ENCODE assay signal across 17 mouse cellular contexts in the genomic region with DNA sequence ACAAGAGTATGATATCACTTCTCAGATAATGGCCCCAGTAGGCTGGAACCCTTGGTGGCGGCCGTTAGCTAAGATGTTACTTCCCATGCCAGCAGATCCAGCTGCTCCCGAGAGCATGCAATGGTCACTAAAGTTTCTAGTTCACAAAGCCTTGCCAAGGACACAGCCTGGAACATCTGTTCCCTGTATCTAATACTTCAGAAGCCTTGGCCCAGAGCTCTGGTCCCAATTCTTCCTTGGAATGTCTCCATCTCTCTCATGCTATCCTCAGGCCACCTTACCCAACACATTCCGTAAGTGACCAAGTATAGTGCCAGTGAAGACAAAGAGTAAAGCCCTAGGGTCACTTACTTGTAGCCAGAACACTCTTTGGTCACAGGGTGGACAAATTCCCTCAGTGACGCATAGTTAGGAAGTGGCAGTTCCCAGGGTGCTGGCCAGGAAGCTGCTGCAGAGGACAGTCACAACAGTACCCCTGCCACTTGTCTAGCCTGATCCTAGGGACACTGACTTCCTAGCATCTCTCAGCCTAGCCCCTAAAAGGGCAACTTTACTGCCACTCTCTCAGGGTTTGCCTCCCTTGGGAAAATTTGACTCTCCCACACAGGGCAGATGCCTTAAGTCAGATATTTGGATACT.
DNase-seq lines count a peak whose midpoint lies in the region; ATAC-seq and TF ChIP-seq lines count a peak whose summit lies in the region.
"Had no signal": no experiment of that assay in that cellular context is flagged by ENCODE, and none has a peak within 500 bp of the region (broad histone marks: within the 10 kb centered on the region; RNA-seq: fewer than 3 reads in every experiment).

No protein-coding gene starts in this region.

- TF ChIP-seq POLR2A in heart, adult 2 months (IDR thresholded peaks at IDR 0.05; ENCODE audit: insufficient read depth, low read depth, low read length), result no peak

- peak; percentile 41; the same call in 1 of the 2 replicates for TF ChIP-seq EP300 in heart, adult 2 months (IDR thresholded peaks at IDR 0.05; ENCODE audit: insufficient read depth, low read depth, low read length)

- peak; percentile 46 to 65 for DNase-seq in heart, adult 2 months
- DNase-seq in urinary bladder, postnatal 14 days (ENCODE audit: low spot score), result peak; percentile 26
- no peak for DNase-seq in urinary bladder, postnatal 25 days (ENCODE audit: low spot score)
- no peak for DNase-seq in yolk sac, embryonic 10.5 days (ENCODE audit: low spot score)
- DNase-seq in retina, embryonic 14.5 days (ENCODE audit: low spot score), result no peak
- DNase-seq in layer of hippocampus, adult 11-12 months (ENCODE audit: low spot score), result no peak
- DNase-seq: adrenal gland, postnatal 25 days; cerebellum, postnatal 25 days; forebrain, postnatal 0 days had no signal

- H3K27me3 ChIP-seq in heart, adult 2 months (ENCODE audit: control insufficient read depth, insufficient read depth, low read length), result no peaks in the 10 kb centered on the region
- no peaks in the 10 kb centered on the region for H3K27me3 ChIP-seq in heart, embryonic 12.5 days (replicated peaks)
- H3K27me3 ChIP-seq in lung, embryonic 15.5 days, result no peaks in the 10 kb centered on the region
- H3K27me3 ChIP-seq: embryonic facial prominence, embryonic 15.5 days; heart, embryonic 15.5 days had no signal

- WGBS in heart, adult 2 months, result 49% methylated on average over 5 of the region's 5 CpGs
- 84% methylated on average over 5 of the region's 5 CpGs for WGBS in heart, embryonic 12.5 days
- WGBS in lung, embryonic 15.5 days, result 53% methylated on average over 5 of the region's 5 CpGs

- intact Hi-C loops in heart, adult 2 months (cut with DNase I), result no loop called here

- H3K4me2 ChIP-seq in heart, embryonic 12.5 days, result no peak overlapping the region
- H3K4me2 ChIP-seq in lung, embryonic 15.5 days, result no peak overlapping the region
- H3K4me2 ChIP-seq: embryonic facial prominence, embryonic 15.5 days; heart, embryonic 15.5 days; liver, embryonic 11.5 days had no signal

- ATAC-seq in heart, embryonic 12.5 days (ENCODE audit: insufficient number of reproducible peaks, low FRiP score), result no peak
- ATAC-seq in lung, embryonic 15.5 days (ENCODE audit: borderline replicate concordance, extremely low read depth, low FRiP score, low TSS enrichment), result peak; percentile 88
- ATAC-seq: forebrain, postnatal 0 days; inflammation-experienced regulatory T-cells, adult 6 months had no signal

- H3K4me3 ChIP-seq in heart, adult 2 months, result no peak overlapping the region
- no peak overlapping the region for H3K4me3 ChIP-seq in heart, embryonic 12.5 days
- H3K4me3 ChIP-seq in lung, embryonic 15.5 days, result no peak overlapping the region
- H3K4me3 ChIP-seq: embryonic facial prominence, embryonic 15.5 days; heart, embryonic 15.5 days; myocyte had no signal

- no peak overlapping the region for H3K9ac ChIP-seq in heart, adult 2 months (ENCODE audit: low read depth, low read length)
- no peak overlapping the region for H3K9ac ChIP-seq in heart, embryonic 12.5 days
- H3K9ac ChIP-seq in lung, embryonic 15.5 days, result no peak overlapping the region
- H3K9ac ChIP-seq: embryonic facial prominence, embryonic 15.5 days; forebrain, postnatal 0 days; heart, embryonic 15.5 days had no signal

- H3K36me3 ChIP-seq in heart, adult 2 months (ENCODE audit: control insufficient read depth, insufficient read depth, low read length), result no peaks in the 10 kb centered on the region
- H3K36me3 ChIP-seq in heart, embryonic 12.5 days, result no peaks in the 10 kb centered on the region
- H3K36me3 ChIP-seq in lung, embryonic 15.5 days, result no peaks in the 10 kb centered on the region
- H3K36me3 ChIP-seq: embryonic facial prominence, embryonic 15.5 days; heart, embryonic 15.5 days had no signal

- TF ChIP-seq CTCF in heart, adult 2 months (IDR thresholded peaks at IDR 0.05), result no peak

- H3K79me2 ChIP-seq in heart, adult 2 months (replicated peaks; ENCODE audit: control insufficient read depth, insufficient read depth, low read length), result no peaks in the 10 kb centered on the region

- H3K9me3 ChIP-seq in heart, embryonic 12.5 days (replicated peaks), result no peaks in the 10 kb centered on the region
- no peaks in the 10 kb centered on the region for H3K9me3 ChIP-seq in lung, embryonic 15.5 days
- H3K9me3 ChIP-seq: embryonic facial prominence, embryonic 15.5 days; heart, embryonic 15.5 days had no signal

- no peak overlapping the region for H3K27ac ChIP-seq in heart, adult 2 months
- no peak overlapping the region for H3K27ac ChIP-seq in heart, embryonic 12.5 days (ENCODE audit: poor library complexity, severe bottlenecking)
- H3K27ac ChIP-seq in lung, embryonic 15.5 days, result peak overlapping the region; percentile 69
- H3K27ac ChIP-seq: embryonic facial prominence, embryonic 15.5 days; heart, embryonic 15.5 days; kidney, postnatal 0 days had no signal

- peaks cover 8% of the 10 kb centered on the region for H3K4me1 ChIP-seq in heart, adult 2 months (ENCODE audit: control insufficient read depth, insufficient read depth, low read length)
- peaks cover 18% of the 10 kb centered on the region for H3K4me1 ChIP-seq in heart, embryonic 12.5 days (replicated peaks)
- H3K4me1 ChIP-seq in lung, embryonic 15.5 days, result peaks cover 12% of the 10 kb centered on the region

Comparison
In these comparisons a context has a peak if more than half of its experiments do, and no peak if none do; other contexts are left out.
1. DNase-seq: peak in heart, adult 2 months (2 of 2) and urinary bladder, postnatal 14 days (single experiment); none in urinary bladder, postnatal 25 days (single experiment), yolk sac, embryonic 10.5 days (single experiment), retina, embryonic 14.5 days (single experiment) and layer of hippocampus, adult 11-12 months (single experiment).